Mouse (Mus musculus) intestine, embryonic 14.5 days (tissue): ENCODE results near the gene Rab23. TPM values are rescaled to one million over a fixed set of nuclear protein-coding genes. Genes with fewer than 3 reads are reported as not detected.

Experiments used
- ATAC-seq: fragments of 200-750 bp; cut with Nextera tagmentation; replicated peaks from 2 replicates; pipeline ENCODE4 v1.8.0; 2017; ENCODE audit warnings: low read depth, moderate number of reproducible peaks, moderate TSS enrichment, moderate library complexity; ENCODE audit not compliant: low FRiP score, low TSS enrichment
- DNase-seq: peaks from one replicate; pipeline ENCODE4 v3.0.0-alpha.2; 2018; ENCODE audit warnings: low spot score
- H3K27ac ChIP-seq: fragments of 300-500 bp; sonication (generic); 2 replicates; pipeline ENCODE4 v1.5.1; 2014; ENCODE audit warnings: low read depth, mild to moderate bottlenecking, control low read depth
- H3K27me3 ChIP-seq: fragments of 300-500 bp; sonication (generic); replicated peaks from 2 replicates; pipeline ENCODE4 v1.6.1; 2014; ENCODE audit warnings: low read length, control low read depth; ENCODE audit not compliant: control insufficient read depth, insufficient read depth
- H3K36me3 ChIP-seq: fragments of 300-500 bp; sonication (generic); 2 replicates; pipeline ENCODE4 v1.6.1; 2014; ENCODE audit warnings: low read length, control low read depth; ENCODE audit not compliant: control insufficient read depth, insufficient read depth
- H3K4me1 ChIP-seq: fragments of 300-500 bp; sonication (generic); replicated peaks from 2 replicates; pipeline ENCODE4 v1.6.1; 2014; ENCODE audit warnings: low read length, control low read depth, mixed read lengths; ENCODE audit not compliant: control insufficient read depth, insufficient read depth
- H3K4me2 ChIP-seq: fragments of 300-500 bp; sonication (generic); 2 replicates; pipeline ENCODE4 v1.6.1; 2014; ENCODE audit warnings: low read length
- H3K4me3 ChIP-seq: fragments of 300-500 bp; sonication (generic); 2 replicates; pipeline ENCODE4 v1.5.1; 2014; ENCODE audit warnings: low read depth, low read length, control low read depth, mixed read lengths
- H3K9ac ChIP-seq: fragments of 300-500 bp; sonication (generic); 2 replicates; pipeline ENCODE4 v1.6.1; 2014; ENCODE audit warnings: mild to moderate bottlenecking, low read length
- H3K9me3 ChIP-seq: fragments of 300-500 bp; sonication (generic); 2 replicates; pipeline ENCODE4 v1.6.1; 2016; ENCODE audit warnings: low read length, control low read depth; ENCODE audit not compliant: control insufficient read depth
- WGBS: fragments of 180-500 bp; shearing (Covaris S2); extraction: QIAGEN DNeasy Blood & Tissue Kit; methylation state at CpG from one replicate; pipeline ENCODE4 v1.1.7; 2014; 5-methylcytosine and 5-hydroxymethylcytosine counted together
- polyA plus RNA-seq: library from polyadenylated mRNA; unstranded; fragments of >200 nt; fragmentation: Nextera tagmentation; extraction: Ambion mirVana; gene quantifications from 2 replicates; pipeline ENCODE4 v1.2.1, GENCODE M21; 2014

The Rab23 gene
- polyA plus RNA-seq, 1 experiment from 2014 or later, result 23.2 TPM

- Histone ChIP-seq H3K4me1 (no peaks in the 10 kb centered on the region), H3K27ac (no peak overlapping the region), H3K4me3 (no peak overlapping the region), H3K9ac (no peak overlapping the region), H3K27me3 (no peaks in the 10 kb centered on the region), H3K36me3 (no peaks in the 10 kb centered on the region), H3K9me3 (no peaks in the 10 kb centered on the region), H3K4me2 (no peak overlapping the region)
- DNase-seq, result no peak
- ATAC-seq, result no peak
- 71% methylated on average over 8 of the region's 8 CpGs for WGBS
Observed at GRCm38 (mm10) chr1:33684459-33684858, 35.2 kb upstream of the Rab23 start.

DNA sequence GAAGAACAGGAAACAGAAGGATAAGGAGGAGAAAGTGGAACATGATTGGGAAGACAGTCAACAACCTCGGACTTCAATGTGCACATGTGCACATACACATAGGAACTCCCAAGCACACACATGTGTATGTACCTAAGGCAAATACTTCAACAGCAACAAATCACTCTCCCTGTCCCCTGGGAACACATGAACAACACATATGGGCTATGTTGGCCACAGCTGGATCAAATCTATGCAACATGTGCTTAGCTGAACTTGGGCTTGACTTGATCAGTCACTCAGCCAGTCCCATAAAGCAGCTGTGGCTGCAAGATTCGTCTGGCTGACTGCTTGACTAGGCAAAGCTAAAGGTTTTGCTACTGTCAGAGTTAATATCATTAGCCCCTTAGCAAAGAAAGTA lies 30.9 kb upstream of the Rab23 start:
- Histone ChIP-seq H3K27ac (no peak overlapping the region), H3K9me3 (no peaks in the 10 kb centered on the region), H3K4me1 (no peaks in the 10 kb centered on the region), H3K27me3 (no peaks in the 10 kb centered on the region), H3K4me3 (no peak overlapping the region), H3K4me2 (no peak overlapping the region), H3K36me3 (no peaks in the 10 kb centered on the region), H3K9ac (no peak overlapping the region)
- no peak for DNase-seq
- 58% methylated on average over 2 of the region's 2 CpGs for WGBS
- no peak for ATAC-seq

DNA sequence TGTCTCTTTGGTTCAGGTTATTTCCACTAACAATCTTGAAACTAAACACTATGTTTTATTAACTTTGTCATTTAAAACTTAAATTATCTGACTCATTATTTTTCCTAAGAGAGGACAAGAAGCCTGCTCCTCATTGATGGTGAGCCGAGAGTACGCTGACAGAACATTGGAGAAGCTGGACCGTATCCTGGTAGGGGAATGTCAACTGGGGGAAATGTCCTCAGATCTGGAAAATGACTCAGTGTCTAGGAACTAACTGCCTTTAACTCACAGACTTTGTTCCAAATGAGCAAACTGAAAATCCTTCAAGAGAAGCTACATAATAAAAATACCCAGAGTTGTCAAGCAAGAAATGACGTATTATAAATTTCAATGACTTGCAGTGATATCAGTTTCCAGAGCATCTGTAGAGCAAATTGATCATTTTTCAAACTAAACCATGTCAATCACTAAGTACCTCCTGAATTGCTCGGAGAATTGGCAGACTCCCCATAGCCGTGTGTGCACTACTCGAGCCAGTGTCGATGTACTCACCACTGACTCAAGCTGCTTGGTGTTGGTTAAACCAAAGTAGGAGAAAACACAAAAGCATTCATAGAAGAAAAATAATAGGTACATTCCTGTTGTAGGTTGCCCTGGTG lies 30.1 kb upstream of the Rab23 start:
- Histone ChIP-seq H3K9me3 (no peaks in the 10 kb centered on the region), H3K27ac (no peak overlapping the region), H3K36me3 (no peaks in the 10 kb centered on the region), H3K9ac (no peak overlapping the region), H3K4me1 (no peaks in the 10 kb centered on the region), H3K4me2 (no peak overlapping the region), H3K4me3 (no peak overlapping the region), H3K27me3 (no peaks in the 10 kb centered on the region)
- no peak for ATAC-seq
- DNase-seq, result no peak
- 82% methylated on average over 8 of the region's 8 CpGs for WGBS

DNA sequence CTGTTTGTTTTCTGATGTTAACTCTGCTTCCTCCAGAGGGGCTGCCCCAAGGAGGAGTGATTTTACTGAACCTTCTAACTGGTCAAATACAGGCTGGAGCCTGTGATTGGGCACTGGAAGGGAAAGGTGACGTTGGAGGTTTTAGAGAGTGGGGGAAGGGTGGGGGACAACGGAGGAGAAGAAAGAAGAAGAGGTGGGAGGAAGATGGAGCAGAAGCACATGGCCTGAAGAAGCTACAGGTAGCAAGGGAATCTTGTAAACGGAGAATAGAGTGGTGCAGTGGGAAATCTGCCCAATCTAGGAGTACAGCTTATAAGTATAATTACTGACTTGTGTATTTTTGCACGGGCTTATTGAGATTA lies 29.6 kb upstream of the Rab23 start:
- Histone ChIP-seq H3K27me3 (no peaks in the 10 kb centered on the region), H3K4me3 (no peak overlapping the region), H3K9me3 (no peaks in the 10 kb centered on the region), H3K27ac (no peak overlapping the region), H3K36me3 (no peaks in the 10 kb centered on the region), H3K9ac (no peak overlapping the region), H3K4me1 (no peaks in the 10 kb centered on the region), H3K4me2 (no peak overlapping the region)
- no peak for DNase-seq
- ATAC-seq, result no peak
- WGBS, result 49% methylated on average over 4 of the region's 4 CpGs

DNA sequence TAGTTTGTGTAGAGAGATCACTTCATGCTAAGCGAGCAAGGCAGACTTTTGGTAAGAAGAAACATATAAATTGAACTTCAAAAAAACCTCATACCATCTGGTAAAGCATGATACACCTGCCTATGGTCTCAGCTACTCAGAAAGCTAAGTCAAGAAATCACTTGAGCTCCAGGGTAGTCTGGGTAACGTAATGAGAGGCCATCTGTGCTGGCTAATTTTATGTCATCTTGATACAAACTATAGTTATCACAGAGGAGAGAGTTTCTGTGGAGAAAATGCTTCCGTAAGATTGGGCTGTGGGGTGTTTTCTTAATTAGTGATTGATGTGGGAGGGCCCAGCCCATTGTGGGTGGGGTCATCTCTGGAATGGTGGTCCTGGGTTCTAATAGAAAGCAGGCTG lies 25.8 kb upstream of the Rab23 start:
- H3K4me3 ChIP-seq, result no peak overlapping the region
- 73% methylated on average over 3 of the region's 3 CpGs for WGBS

GRCm38 (mm10) chr1:33696016-33696415 lies 23.7 kb upstream of the Rab23 start:
- DNase-seq (no peak), ATAC-seq (no peak)
- H3K9me3 ChIP-seq, result no peaks in the 10 kb centered on the region
- no peak overlapping the region for H3K4me3 ChIP-seq
- H3K9ac ChIP-seq, result no peak overlapping the region
- H3K4me2 ChIP-seq, result no peak overlapping the region
- H3K4me1 ChIP-seq, result no peaks in the 10 kb centered on the region
- H3K27me3 ChIP-seq, result no peaks in the 10 kb centered on the region
- H3K27ac ChIP-seq, result no peak overlapping the region
- H3K36me3 ChIP-seq, result no peaks in the 10 kb centered on the region
- 84% methylated on average over 2 of the region's 2 CpGs for WGBS

More for the DNA sequence above, 25.8 kb upstream of the Rab23 start:
- no peaks in the 10 kb centered on the region for H3K4me1 ChIP-seq
- H3K27me3 ChIP-seq, result no peaks in the 10 kb centered on the region
- no peaks in the 10 kb centered on the region for H3K36me3 ChIP-seq
- H3K27ac ChIP-seq, result no peak overlapping the region
- no peak overlapping the region for H3K4me2 ChIP-seq
- no peak overlapping the region for H3K9ac ChIP-seq
- no peaks in the 10 kb centered on the region for H3K9me3 ChIP-seq
- DNase-seq, result no peak
- no peak for ATAC-seq

- 86% methylated on average over 3 of the region's 3 CpGs for WGBS
Observed at GRCm38 (mm10) chr1:33701244-33701643, 18.4 kb upstream of the Rab23 start.

DNA sequence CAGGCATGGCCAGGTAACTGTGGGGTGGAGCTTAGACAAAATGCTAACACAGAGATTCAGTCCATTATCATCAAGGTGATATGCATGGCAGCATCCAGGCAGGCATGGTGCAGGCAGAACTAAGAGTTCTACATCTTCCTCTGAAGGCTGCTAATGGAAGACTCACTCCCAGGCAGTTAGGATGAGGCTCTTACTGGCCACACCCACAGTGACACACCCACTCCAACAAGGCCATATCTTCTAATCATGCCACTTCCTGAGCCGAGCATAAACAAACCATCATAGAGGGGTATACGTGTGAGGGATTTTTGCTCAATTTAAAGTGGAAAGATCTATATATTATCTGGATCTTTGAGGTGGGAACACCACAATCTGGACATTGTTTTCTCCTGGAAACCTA lies 10.1 kb upstream of the Rab23 start:
- DNase-seq, result no peak
- ATAC-seq, result no peak
- H3K4me3 ChIP-seq, result no peak overlapping the region
- 56% methylated on average over 2 of the region's 2 CpGs for WGBS
- H3K4me1 ChIP-seq, result no peaks in the 10 kb centered on the region
- H3K27ac ChIP-seq, result no peak overlapping the region
- no peak overlapping the region for H3K4me2 ChIP-seq
- H3K9ac ChIP-seq, result no peak overlapping the region
- H3K27me3 ChIP-seq, result no peaks in the 10 kb centered on the region
- no peaks in the 10 kb centered on the region for H3K9me3 ChIP-seq
- no peaks in the 10 kb centered on the region for H3K36me3 ChIP-seq

More at GRCm38 (mm10) chr1:33701244-33701643, 18.4 kb upstream of the Rab23 start:
- H3K27ac ChIP-seq, result no peak overlapping the region
- no peaks in the 10 kb centered on the region for H3K4me1 ChIP-seq
- no peak overlapping the region for H3K4me3 ChIP-seq
- no peaks in the 10 kb centered on the region for H3K36me3 ChIP-seq
- no peak overlapping the region for H3K4me2 ChIP-seq
- ATAC-seq (no peak), DNase-seq (no peak)
- no peaks in the 10 kb centered on the region for H3K9me3 ChIP-seq
- H3K27me3 ChIP-seq, result no peaks in the 10 kb centered on the region
- no peak overlapping the region for H3K9ac ChIP-seq

- Histone ChIP-seq H3K27ac (no peak overlapping the region), H3K9ac (no peak overlapping the region), H3K27me3 (no peaks in the 10 kb centered on the region), H3K9me3 (no peaks in the 10 kb centered on the region), H3K36me3 (no peaks in the 10 kb centered on the region), H3K4me3 (no peak overlapping the region), H3K4me1 (no peaks in the 10 kb centered on the region), H3K4me2 (no peak overlapping the region)
- WGBS, result 74% methylated on average over 5 of the region's 5 CpGs
- no peak for DNase-seq
- no peak for ATAC-seq
Observed at GRCm38 (mm10) chr1:33712026-33712425, 7.7 kb upstream of the Rab23 start.
